Mouse (Mus musculus): ENCODE measurements around the gene A730049H05Rik.

DNA sequence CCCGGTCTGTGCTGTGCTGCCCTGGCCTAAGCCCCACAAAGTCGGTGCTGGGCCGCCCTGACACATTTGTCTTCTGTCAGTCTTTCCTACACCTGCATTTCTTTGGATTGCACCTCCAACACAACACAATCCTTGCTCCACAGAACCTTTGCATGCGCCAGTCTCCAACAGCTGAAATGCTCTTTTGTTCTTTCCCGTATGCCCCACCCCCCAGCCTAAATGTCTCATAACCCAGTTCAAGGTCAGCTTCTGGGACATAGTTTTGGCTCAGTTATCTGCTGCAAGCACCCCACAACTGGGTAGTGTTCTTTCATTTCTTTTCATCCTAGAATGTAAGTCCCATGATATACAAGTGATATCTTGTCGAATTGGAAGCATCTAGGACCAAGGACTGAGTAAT, 34.8 kb upstream of the A730049H05Rik start:
- no peak for TF ChIP-seq POLR2A (IDR thresholded peaks at IDR 0.05; ENCODE audit: low read depth, low read length)
- TF ChIP-seq CTCF (conservative IDR thresholded peaks at IDR 0.05; ENCODE audit: insufficient read depth, insufficient read length, low read depth, low read length) = no peak

All from kidney, adult 2 months (tissue).